Mouse (Mus musculus) stomach, postnatal 0 days (tissue): ENCODE measurements around the gene Pdlim7. TPM values are rescaled to one million over a fixed set of nuclear protein-coding genes. Genes with fewer than 3 reads are reported as not detected.

Source experiments
- ATAC-seq: fragments of 200-750 bp; cut with Nextera tagmentation; 2 replicates; pipeline ENCODE4 v1.8.0; 2017; ENCODE audit not compliant: low FRiP score, low TSS enrichment
- DNase-seq: peaks from one replicate; pipeline ENCODE4 v3.0.0-alpha.2; 2016; ENCODE audit warnings: low spot score
- H3K27ac ChIP-seq: fragments of 300-500 bp; sonication (generic); replicated peaks from 2 replicates; pipeline ENCODE4 v1.5.1; 2014; ENCODE audit warnings: mild to moderate bottlenecking, control low read depth
- H3K27me3 ChIP-seq: fragments of 300-500 bp; sonication (generic); 2 replicates; pipeline ENCODE4 v1.6.1; 2014; ENCODE audit warnings: low read length; ENCODE audit not compliant: control insufficient read depth, insufficient read depth
- H3K36me3 ChIP-seq: fragments of 300-500 bp; sonication (generic); 2 replicates; pipeline ENCODE4 v1.6.1; 2014; ENCODE audit warnings: low read length, mixed read lengths; ENCODE audit not compliant: control insufficient read depth, insufficient read depth
- H3K4me1 ChIP-seq: fragments of 300-500 bp; sonication (generic); replicated peaks from 2 replicates; pipeline ENCODE4 v1.6.1; 2014; ENCODE audit warnings: antibody characterized with exemption; ENCODE audit not compliant: control insufficient read depth, insufficient read depth
- H3K4me2 ChIP-seq: fragments of 300-500 bp; sonication (generic); replicated peaks from 2 replicates; pipeline ENCODE4 v1.6.1; 2014; ENCODE audit warnings: low read depth, mild to moderate bottlenecking, control low read depth, moderate library complexity
- H3K4me3 ChIP-seq: fragments of 300-500 bp; sonication (generic); 2 replicates; pipeline ENCODE4 v1.5.1; 2014; ENCODE audit warnings: low read depth, low read length, control low read depth
- H3K9ac ChIP-seq: fragments of 300-500 bp; sonication (generic); 2 replicates; pipeline ENCODE4 v1.6.1; 2014; ENCODE audit warnings: mild to moderate bottlenecking, low read length, control low read depth, mixed read lengths
- H3K9me3 ChIP-seq: fragments of 300-500 bp; sonication (generic); 2 replicates; pipeline ENCODE4 v1.6.1; 2016; ENCODE audit warnings: low read length; ENCODE audit not compliant: control insufficient read depth
- CTCF ChIP-seq: IDR thresholded peaks from 2 replicates; pipeline ENCODE4 v1.5.1; 2016; ENCODE audit warnings: antibody characterized with exemption, low read depth, mild to moderate bottlenecking, moderate library complexity
- EP300 ChIP-seq: optimal IDR thresholded peaks from 2 replicates; pipeline ENCODE3; 2016; ENCODE audit warnings: antibody characterized with exemption
- WGBS: fragments of 180-500 bp; shearing (Covaris S2); extraction: QIAGEN DNeasy Blood & Tissue Kit; methylation state at CpG from one replicate; pipeline ENCODE4 v1.1.7; 2014; 5-methylcytosine and 5-hydroxymethylcytosine counted together
- polyA plus RNA-seq: library from polyadenylated mRNA; unstranded; fragments of >200 nt; fragmentation: Nextera tagmentation; extraction: Ambion mirVana; gene quantifications from 2 replicates; pipeline ENCODE4 v1.2.1, GENCODE M21; 2015

Pdlim7 gene
- polyA plus RNA-seq, 1 experiment from 2014 or later, result 193 TPM

GRCm38 (mm10) chr13:55451296-55451695 lies 62.2 kb downstream of the Pdlim7 start:
- ATAC-seq (no peak), DNase-seq (no peak)
- 0 out of 2 replicates have a peak overlapping the region, but pooled peaks have one; percentile 25 for H3K27ac ChIP-seq
- H3K36me3 ChIP-seq, result peaks cover 15% of the 10 kb centered on the region
- no peak overlapping the region for H3K4me2 ChIP-seq
- TF ChIP-seq EP300, result no peak
- no peak for TF ChIP-seq CTCF
- no peak overlapping the region for H3K9ac ChIP-seq
- H3K27me3 ChIP-seq, result no peaks in the 10 kb centered on the region
- H3K4me1 ChIP-seq, result no peaks in the 10 kb centered on the region; the same call in 1 of the 2 replicates
- H3K4me3 ChIP-seq, result no peak overlapping the region
- 79% methylated on average over 10 of the region's 10 CpGs for WGBS
- no peaks in the 10 kb centered on the region for H3K9me3 ChIP-seq

GRCm38 (mm10) chr13:55450511-55450980 lies 62.9 kb downstream of the Pdlim7 start:
- WGBS, result 87% methylated on average over 11 of the region's 11 CpGs
- H3K27me3 ChIP-seq, result no peaks in the 10 kb centered on the region
- no peak overlapping the region for H3K4me3 ChIP-seq
- peaks cover 15% of the 10 kb centered on the region for H3K36me3 ChIP-seq
- H3K9ac ChIP-seq, result no peak overlapping the region
- TF ChIP-seq CTCF, result no peak
- no peak for TF ChIP-seq EP300
- ATAC-seq (no peak), DNase-seq (no peak)
- 0 out of 2 replicates have a peak overlapping the region, but pooled peaks have one; percentile 4 for H3K27ac ChIP-seq
- no peaks in the 10 kb centered on the region; the same call in 1 of the 2 replicates for H3K4me1 ChIP-seq
- no peaks in the 10 kb centered on the region for H3K9me3 ChIP-seq
- no peak overlapping the region for H3K4me2 ChIP-seq

GRCm38 (mm10) chr13:55449679-55450441 lies 63.6 kb downstream of the Pdlim7 start:
- no peak overlapping the region for H3K4me2 ChIP-seq
- H3K27me3 ChIP-seq, result no peaks in the 10 kb centered on the region
- no peak overlapping the region for H3K9ac ChIP-seq
- H3K9me3 ChIP-seq, result no peaks in the 10 kb centered on the region
- peaks cover 15% of the 10 kb centered on the region for H3K36me3 ChIP-seq
- no peak overlapping the region for H3K27ac ChIP-seq
- ATAC-seq (no peak; the same call in 1 of the 2 replicates), DNase-seq (peak; percentile 69)
- WGBS, result 77% methylated on average over 17 of the region's 17 CpGs
- no peaks in the 10 kb centered on the region; the same call in 1 of the 2 replicates for H3K4me1 ChIP-seq
- H3K4me3 ChIP-seq, result no peak overlapping the region
- TF ChIP-seq CTCF (no peak), EP300 (no peak)

- Histone ChIP-seq H3K9me3 (no peaks in the 10 kb centered on the region), H3K4me3 (no peak overlapping the region), H3K9ac (no peak overlapping the region), H3K4me2 (no peak overlapping the region), H3K4me1 (no peaks in the 10 kb centered on the region; the same call in 1 of the 2 replicates), H3K27ac (no peak overlapping the region), H3K36me3 (peaks cover 15% of the 10 kb centered on the region), H3K27me3 (no peaks in the 10 kb centered on the region)
- DNase-seq, result no peak
- no peak for ATAC-seq
- 90% methylated on average over 9 of the region's 9 CpGs for WGBS
- no peak for TF ChIP-seq CTCF
- no peak for TF ChIP-seq EP300
Observed at GRCm38 (mm10) chr13:55449205-55449604, 64.3 kb downstream of the Pdlim7 start.

- H3K9me3 ChIP-seq, result no peaks in the 10 kb centered on the region
- 92% methylated on average over 5 of the region's 5 CpGs for WGBS
- H3K4me1 ChIP-seq, result no peaks in the 10 kb centered on the region; the same call in 1 of the 2 replicates
- H3K36me3 ChIP-seq, result peaks cover 15% of the 10 kb centered on the region
- H3K27me3 ChIP-seq, result no peaks in the 10 kb centered on the region
- ATAC-seq (no peak), DNase-seq (no peak)
- H3K4me2 ChIP-seq, result no peak overlapping the region
- H3K4me3 ChIP-seq, result no peak overlapping the region
- H3K27ac ChIP-seq, result no peak overlapping the region
- no peak for TF ChIP-seq EP300
- TF ChIP-seq CTCF, result no peak
- no peak overlapping the region for H3K9ac ChIP-seq
Observed at GRCm38 (mm10) chr13:55448131-55448530, 65.3 kb downstream of the Pdlim7 start.

GRCm38 (mm10) chr13:55447543-55447943 lies 65.9 kb downstream of the Pdlim7 start:
- no peak overlapping the region for H3K4me2 ChIP-seq
- ATAC-seq (no peak), DNase-seq (no peak)
- H3K27me3 ChIP-seq, result no peaks in the 10 kb centered on the region
- no peak overlapping the region; the same call in 1 of the 2 replicates for H3K9ac ChIP-seq
- no peaks in the 10 kb centered on the region; the same call in 1 of the 2 replicates for H3K4me1 ChIP-seq
- no peak overlapping the region for H3K27ac ChIP-seq
- WGBS, result 32% methylated on average over 3 of the region's 3 CpGs
- no peaks in the 10 kb centered on the region for H3K9me3 ChIP-seq
- no peak for TF ChIP-seq CTCF
- TF ChIP-seq EP300, result no peak
- no peak overlapping the region for H3K4me3 ChIP-seq
- H3K36me3 ChIP-seq, result peaks cover 14% of the 10 kb centered on the region
